Mouse (Mus musculus): ENCODE measurements around the gene Gprc5c. TPM values are rescaled to one million over a fixed set of nuclear protein-coding genes. Genes with fewer than 3 reads are reported as not detected.

Gprc5c gene
- total and polyA plus RNA-seq, 3 experiments, result not detected

GRCm38 (mm10) chr11:114865999-114866398, 15.0 kb downstream of the Gprc5c start:
- TF ChIP-seq KAT2A (conservative IDR thresholded peaks at IDR 0.05; ENCODE audit: low read depth, low read length) (no peak), GATA1 (IDR thresholded peaks at IDR 0.05; ENCODE audit: low read depth, low read length) (no peak), MAX (IDR thresholded peaks at IDR 0.05; ENCODE audit: low read length) (no peak), BHLHE40 (IDR thresholded peaks at IDR 0.05; ENCODE audit: borderline replicate concordance, low read depth, low read length) (no peak), ETS1 (IDR thresholded peaks at IDR 0.05; ENCODE audit: low read depth, low read length) (no peak), MAZ (IDR thresholded peaks at IDR 0.05; ENCODE audit: low read depth, low read length) (no peak), NELFE (IDR thresholded peaks at IDR 0.05; ENCODE audit: low read depth, low read length) (no peak), ELF1 (IDR thresholded peaks at IDR 0.05; ENCODE audit: low read depth, low read length) (no peak), MYB (IDR thresholded peaks at IDR 0.05; ENCODE audit: low read depth, low read length) (no peak), ZC3H11A (IDR thresholded peaks at IDR 0.05; ENCODE audit: low read depth, low read length) (no peak), RCOR1 (IDR thresholded peaks at IDR 0.05; ENCODE audit: low read depth, low read length) (no peak), EP300 (IDR thresholded peaks at IDR 0.05; ENCODE audit: low read depth in 1 of 2, low read length in 2 of 2) (no peak), TCF12 (IDR thresholded peaks at IDR 0.05; ENCODE audit: low read depth, low read length) (no peak), CHD1 (IDR thresholded peaks at IDR 0.05; ENCODE audit: low read depth, low read length) (no peak), CHD2 (IDR thresholded peaks at IDR 0.05; ENCODE audit: low read length) (no peak), UBTF (IDR thresholded peaks at IDR 0.05; ENCODE audit: borderline replicate concordance, insufficient read depth, low read depth, low read length) (no peak), MXI1 (IDR thresholded peaks at IDR 0.05; ENCODE audit: low read depth, low read length) (no peak), NRF1 (IDR thresholded peaks at IDR 0.05; ENCODE audit: insufficient read depth, low read depth, low read length, poor library complexity, severe bottlenecking) (no peak), ZMIZ1 (IDR thresholded peaks at IDR 0.05; ENCODE audit: low read depth, low read length) (no peak)
- Histone ChIP-seq H3K27ac (ENCODE audit: control insufficient read depth, low read depth, low read length) (no peak overlapping the region), H3K9me3 (replicated peaks; ENCODE audit: insufficient read depth, low read length) (peaks cover 2% of the 10 kb centered on the region; the same call in 1 of the 2 replicates), H3K79me2 (ENCODE audit: control insufficient read depth, insufficient read depth, low read length, poor library complexity) (no peaks in the 10 kb centered on the region), H3K9ac (ENCODE audit: control insufficient read depth, low read depth, low read length, poor library complexity, severe bottlenecking) (no peak overlapping the region), H3K4me3 (ENCODE audit: control insufficient read depth in 1 of 2, insufficient read depth in 1 of 2, low read depth in 2 of 2, low read length in 2 of 2) (no peak overlapping the region), H3K36me3 (ENCODE audit: control insufficient read depth in 1 of 2, insufficient read depth in 2 of 2, low read length in 2 of 2) (no peaks in the 10 kb centered on the region), H3K27me3 (ENCODE audit: control insufficient read depth in 1 of 2, insufficient read depth in 2 of 2, low read length in 2 of 2) (no peaks in the 10 kb centered on the region), H3K4me1 (ENCODE audit: control insufficient read depth in 1 of 2, insufficient read depth in 2 of 2, low read length in 2 of 2) (no peaks in the 10 kb centered on the region)
- no peak for DNase-seq (ENCODE audit: low read depth, low spot score)

DNA sequence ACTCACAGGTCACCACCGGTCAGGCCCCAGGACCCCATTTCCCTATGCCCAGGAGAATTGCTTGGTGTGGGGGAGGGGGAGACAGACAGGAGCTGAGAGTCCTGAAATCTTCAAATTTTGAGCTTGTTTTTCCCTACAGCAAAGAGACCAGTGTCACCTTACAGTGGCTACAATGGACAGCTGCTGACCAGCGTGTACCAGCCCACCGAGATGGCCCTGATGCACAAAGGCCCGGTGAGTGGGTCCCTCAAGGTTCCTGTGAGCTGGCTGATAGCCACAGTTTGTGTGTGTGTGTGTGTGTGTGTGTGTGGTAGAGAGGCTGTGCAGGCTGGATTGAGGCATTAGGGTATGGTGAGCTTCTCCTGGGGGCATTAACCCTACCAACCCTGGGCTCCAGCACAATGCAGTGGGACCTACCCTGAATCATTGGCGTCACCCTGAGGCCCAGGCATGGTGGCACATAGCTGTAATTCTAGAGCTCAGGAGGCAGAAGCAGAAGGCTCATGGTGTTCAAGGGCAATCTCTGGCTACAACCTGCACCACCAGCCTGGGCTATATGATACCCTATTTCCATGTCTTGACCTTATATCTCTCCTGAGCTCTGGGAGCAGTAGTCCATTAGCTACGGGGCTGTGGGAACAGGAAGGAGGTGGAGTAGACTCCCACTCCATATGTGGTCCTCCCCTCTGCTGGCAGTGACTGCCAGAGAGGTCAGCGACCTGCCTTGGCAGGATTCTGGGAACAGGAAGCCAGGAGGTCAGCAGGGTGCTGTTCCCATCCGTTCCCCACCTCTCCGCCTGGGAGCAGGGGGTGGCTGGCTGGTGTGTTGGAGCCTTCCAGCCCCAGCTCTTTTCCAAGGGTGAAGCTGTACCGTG, 15.8 kb downstream of the Gprc5c start:
- no peaks in the 10 kb centered on the region for H3K4me1 ChIP-seq (ENCODE audit: control insufficient read depth in 1 of 2, insufficient read depth in 2 of 2, low read length in 2 of 2)
- no peak for TF ChIP-seq MEF2A (IDR thresholded peaks at IDR 0.05; ENCODE audit: extremely low read depth, insufficient replicate concordance, low read depth, low read length, poor library complexity, severe bottlenecking)
- no peak for TF ChIP-seq ZC3H11A (IDR thresholded peaks at IDR 0.05; ENCODE audit: low read depth, low read length)
- no peak for TF ChIP-seq NRF1 (IDR thresholded peaks at IDR 0.05; ENCODE audit: insufficient read depth, low read depth, low read length, poor library complexity, severe bottlenecking)
- TF ChIP-seq ETS1 (IDR thresholded peaks at IDR 0.05; ENCODE audit: low read depth, low read length), result no peak
- TF ChIP-seq SIN3A (IDR thresholded peaks at IDR 0.05; ENCODE audit: low read length), result no peak
- no peak for TF ChIP-seq CTCF (IDR thresholded peaks at IDR 0.05 in 2 of 3, conservative IDR thresholded peaks at IDR 0.05 in 1 of 3; ENCODE audit: control insufficient read depth in 1 of 3, insufficient read depth in 1 of 3, low read depth in 2 of 3, low read length in 3 of 3, poor library complexity in 1 of 3, severe bottlenecking in 1 of 3)
- TF ChIP-seq EP300 (IDR thresholded peaks at IDR 0.05; ENCODE audit: low read depth in 1 of 2, low read length in 2 of 2), result no peak
- no peak for TF ChIP-seq NELFE (IDR thresholded peaks at IDR 0.05; ENCODE audit: low read depth, low read length)
- no peak for TF ChIP-seq ZMIZ1 (IDR thresholded peaks at IDR 0.05; ENCODE audit: low read depth, low read length)
- TF ChIP-seq MYB (IDR thresholded peaks at IDR 0.05; ENCODE audit: low read depth, low read length), result no peak
- no peak for TF ChIP-seq GABPA (IDR thresholded peaks at IDR 0.05; ENCODE audit: low read depth, low read length)
- no peak for TF ChIP-seq KAT2A (conservative IDR thresholded peaks at IDR 0.05; ENCODE audit: low read depth, low read length)
- TF ChIP-seq MAX (IDR thresholded peaks at IDR 0.05; ENCODE audit: low read length), result no peak
- H3K27me3 ChIP-seq (ENCODE audit: control insufficient read depth in 1 of 2, insufficient read depth in 2 of 2, low read length in 2 of 2), result no peaks in the 10 kb centered on the region
- no peak overlapping the region for H3K27ac ChIP-seq (ENCODE audit: control insufficient read depth, low read depth, low read length)
- no peak overlapping the region for H3K4me3 ChIP-seq (ENCODE audit: control insufficient read depth in 1 of 2, insufficient read depth in 1 of 2, low read depth in 2 of 2, low read length in 2 of 2)
- H3K9ac ChIP-seq (ENCODE audit: control insufficient read depth, low read depth, low read length, poor library complexity, severe bottlenecking), result no peak overlapping the region
- no peak for DNase-seq (ENCODE audit: low read depth, low spot score)
- no peaks in the 10 kb centered on the region for H3K79me2 ChIP-seq (ENCODE audit: control insufficient read depth, insufficient read depth, low read length, poor library complexity)
- peaks cover 2% of the 10 kb centered on the region; the same call in 1 of the 2 replicates for H3K9me3 ChIP-seq (replicated peaks; ENCODE audit: insufficient read depth, low read length)
- H3K36me3 ChIP-seq (ENCODE audit: control insufficient read depth in 1 of 2, insufficient read depth in 2 of 2, low read length in 2 of 2), result no peaks in the 10 kb centered on the region
